Mouse (Mus musculus): ENCODE results near the gene Morn1. TPM values are rescaled to one million over a fixed set of nuclear protein-coding genes. Genes with fewer than 3 reads are reported as not detected.
"Not testable (repeated sequence)": the region's sequence is repeated elsewhere in the genome, so short reads cannot be mapped to it uniquely, and the experiment has no call there.

Morn1 gene
- polyA plus RNA-seq, 1 experiment = 0.21 TPM

GRCm38 (mm10) chr4:155075137-155075536 is 11.2 kb upstream of the Morn1 start:
- no peak for TF ChIP-seq TAL1 (IDR thresholded peaks at IDR 0.05; ENCODE audit: low read length)
- TF ChIP-seq GATA1 (IDR thresholded peaks at IDR 0.05; ENCODE audit: low read length) = no peak
- Histone ChIP-seq H3K36me3 (ENCODE audit: control insufficient read depth) (peaks cover 91% of the 10 kb centered on the region), H3K4me3 (replicated peaks) (no peak overlapping the region), H3K9me3 (ENCODE audit: control insufficient read depth, low read length) (no peaks in the 10 kb centered on the region), H3K27me3 (ENCODE audit: control insufficient read depth) (no peaks in the 10 kb centered on the region), H3K4me1 (ENCODE audit: control insufficient read depth) (peaks cover 2% of the 10 kb centered on the region; the same call in 1 of the 2 replicates)

- Histone ChIP-seq H3K36me3 (ENCODE audit: control insufficient read depth) (peaks cover 91% of the 10 kb centered on the region), H3K4me1 (ENCODE audit: control insufficient read depth) (peaks cover 2% of the 10 kb centered on the region; the same call in 1 of the 2 replicates), H3K9me3 (ENCODE audit: control insufficient read depth, low read length) (no peaks in the 10 kb centered on the region), H3K27me3 (ENCODE audit: control insufficient read depth) (no peaks in the 10 kb centered on the region), H3K4me3 (replicated peaks) (no peak overlapping the region)
- TF ChIP-seq TAL1 (IDR thresholded peaks at IDR 0.05; ENCODE audit: low read length) = no peak
- TF ChIP-seq GATA1 (IDR thresholded peaks at IDR 0.05; ENCODE audit: low read length) = no peak
Observed at GRCm38 (mm10) chr4:155075813-155076212, 10.6 kb upstream of the Morn1 start.

DNA sequence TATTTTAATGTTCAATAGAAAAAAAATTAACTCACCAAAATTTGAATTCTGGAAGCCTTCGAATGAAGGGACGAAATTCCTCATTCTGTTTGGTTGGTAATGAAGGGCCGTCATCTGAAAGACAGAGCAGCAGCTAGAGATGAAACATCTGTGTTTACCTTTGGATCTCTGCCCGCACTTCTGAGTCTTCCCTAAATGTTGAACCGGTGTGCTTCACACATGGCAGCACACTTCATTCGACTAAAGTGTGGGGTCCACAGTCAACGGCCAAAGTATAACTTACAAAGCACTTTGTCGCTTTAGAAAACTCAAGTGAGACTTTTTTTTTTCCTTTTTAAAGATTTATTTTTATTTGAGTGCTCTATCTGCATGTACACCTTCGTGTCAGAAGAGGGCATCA is 9.7 kb upstream of the Morn1 start:
- Histone ChIP-seq H3K27me3 (ENCODE audit: control insufficient read depth) (no peaks in the 10 kb centered on the region), H3K4me3 (replicated peaks) (no peak overlapping the region), H3K4me1 (ENCODE audit: control insufficient read depth) (peaks cover 4% of the 10 kb centered on the region; the same call in 1 of the 2 replicates), H3K36me3 (ENCODE audit: control insufficient read depth) (peaks cover 89% of the 10 kb centered on the region), H3K9me3 (ENCODE audit: control insufficient read depth, low read length) (no peaks in the 10 kb centered on the region)
- TF ChIP-seq TAL1 (IDR thresholded peaks at IDR 0.05; ENCODE audit: low read length) (no peak), GATA1 (IDR thresholded peaks at IDR 0.05; ENCODE audit: low read length) (no peak)

DNA sequence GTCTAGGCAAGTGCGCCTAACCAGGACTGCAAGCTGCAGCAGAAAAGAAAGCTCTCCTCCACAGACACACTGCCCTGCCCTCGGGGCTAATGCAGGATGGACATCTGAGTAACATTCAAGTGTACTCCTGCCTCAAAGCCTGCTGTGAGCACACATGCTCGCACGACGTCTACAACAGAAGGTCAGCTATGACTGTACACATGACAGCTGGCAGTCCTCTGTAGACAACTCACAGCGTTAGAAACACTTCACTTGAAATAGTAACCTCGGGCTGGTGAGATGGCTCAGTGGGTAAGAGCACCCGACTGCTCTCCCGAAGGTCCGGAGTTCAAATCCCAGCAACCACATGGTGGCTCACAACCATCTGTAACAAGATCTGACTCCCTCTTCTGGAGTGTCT is 7.6 kb upstream of the Morn1 start:
- Histone ChIP-seq H3K4me1 (ENCODE audit: control insufficient read depth) (peaks cover 18% of the 10 kb centered on the region), H3K36me3 (ENCODE audit: control insufficient read depth) (peaks cover 89% of the 10 kb centered on the region)
- H3K4me3 ChIP-seq (replicated peaks); H3K9me3 ChIP-seq (ENCODE audit: control insufficient read depth, low read length); H3K27me3 ChIP-seq (ENCODE audit: control insufficient read depth): not testable (repeated sequence)

GRCm38 (mm10) chr4:155079666-155080065 is 6.7 kb upstream of the Morn1 start:
- peaks cover 27% of the 10 kb centered on the region for H3K4me1 ChIP-seq (ENCODE audit: control insufficient read depth)
- TF ChIP-seq GATA1 (IDR thresholded peaks at IDR 0.05; ENCODE audit: low read length) = no peak
- TF ChIP-seq TAL1 (IDR thresholded peaks at IDR 0.05; ENCODE audit: low read length) = no peak
- H3K36me3 ChIP-seq (ENCODE audit: control insufficient read depth) = peaks cover 88% of the 10 kb centered on the region
- H3K27me3 ChIP-seq (ENCODE audit: control insufficient read depth) = no peaks in the 10 kb centered on the region
- H3K4me3 ChIP-seq (replicated peaks) = no peak overlapping the region
- no peaks in the 10 kb centered on the region for H3K9me3 ChIP-seq (ENCODE audit: control insufficient read depth, low read length)

GRCm38 (mm10) chr4:155083553-155083952 is 2.8 kb upstream of the Morn1 start:
- no peak overlapping the region for H3K4me3 ChIP-seq (replicated peaks)
- H3K4me1 ChIP-seq (ENCODE audit: control insufficient read depth) = peaks cover 50% of the 10 kb centered on the region
- TF ChIP-seq TAL1 (IDR thresholded peaks at IDR 0.05; ENCODE audit: low read length) = no peak
- peaks cover 58% of the 10 kb centered on the region for H3K36me3 ChIP-seq (ENCODE audit: control insufficient read depth)
- H3K9me3 ChIP-seq (ENCODE audit: control insufficient read depth, low read length) = no peaks in the 10 kb centered on the region
- no peaks in the 10 kb centered on the region for H3K27me3 ChIP-seq (ENCODE audit: control insufficient read depth)

DNA sequence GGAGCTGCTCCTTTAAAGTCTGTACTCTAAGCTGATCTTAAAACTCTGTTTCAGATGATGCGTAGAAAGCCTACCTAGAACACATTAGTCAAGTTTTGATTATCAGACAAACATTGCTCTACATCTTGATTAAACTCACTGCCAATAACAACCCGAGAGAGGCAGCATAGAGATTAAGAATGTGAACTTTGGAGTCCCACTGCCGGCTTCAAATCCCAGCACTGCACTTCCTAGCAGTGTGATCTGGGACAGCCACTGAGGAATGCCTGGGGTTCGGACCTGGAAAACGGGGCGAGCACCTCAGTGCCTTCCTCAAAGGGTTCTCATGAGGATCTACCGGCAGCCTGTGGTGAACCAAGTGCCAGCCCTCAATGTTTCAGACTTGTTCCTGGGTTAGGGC is 2.0 kb upstream of the Morn1 start:
- H3K36me3 ChIP-seq (ENCODE audit: control insufficient read depth) = peaks cover 57% of the 10 kb centered on the region
- H3K9me3 ChIP-seq (ENCODE audit: control insufficient read depth, low read length) = no peaks in the 10 kb centered on the region
- TF ChIP-seq TAL1 (IDR thresholded peaks at IDR 0.05; ENCODE audit: low read length) = no peak
- TF ChIP-seq GATA1 (IDR thresholded peaks at IDR 0.05; ENCODE audit: low read length) = no peak
- H3K4me3 ChIP-seq (replicated peaks) = peak overlapping the region; percentile 68
- peaks cover 50% of the 10 kb centered on the region for H3K4me1 ChIP-seq (ENCODE audit: control insufficient read depth)
- no peaks in the 10 kb centered on the region for H3K27me3 ChIP-seq (ENCODE audit: control insufficient read depth)

DNA sequence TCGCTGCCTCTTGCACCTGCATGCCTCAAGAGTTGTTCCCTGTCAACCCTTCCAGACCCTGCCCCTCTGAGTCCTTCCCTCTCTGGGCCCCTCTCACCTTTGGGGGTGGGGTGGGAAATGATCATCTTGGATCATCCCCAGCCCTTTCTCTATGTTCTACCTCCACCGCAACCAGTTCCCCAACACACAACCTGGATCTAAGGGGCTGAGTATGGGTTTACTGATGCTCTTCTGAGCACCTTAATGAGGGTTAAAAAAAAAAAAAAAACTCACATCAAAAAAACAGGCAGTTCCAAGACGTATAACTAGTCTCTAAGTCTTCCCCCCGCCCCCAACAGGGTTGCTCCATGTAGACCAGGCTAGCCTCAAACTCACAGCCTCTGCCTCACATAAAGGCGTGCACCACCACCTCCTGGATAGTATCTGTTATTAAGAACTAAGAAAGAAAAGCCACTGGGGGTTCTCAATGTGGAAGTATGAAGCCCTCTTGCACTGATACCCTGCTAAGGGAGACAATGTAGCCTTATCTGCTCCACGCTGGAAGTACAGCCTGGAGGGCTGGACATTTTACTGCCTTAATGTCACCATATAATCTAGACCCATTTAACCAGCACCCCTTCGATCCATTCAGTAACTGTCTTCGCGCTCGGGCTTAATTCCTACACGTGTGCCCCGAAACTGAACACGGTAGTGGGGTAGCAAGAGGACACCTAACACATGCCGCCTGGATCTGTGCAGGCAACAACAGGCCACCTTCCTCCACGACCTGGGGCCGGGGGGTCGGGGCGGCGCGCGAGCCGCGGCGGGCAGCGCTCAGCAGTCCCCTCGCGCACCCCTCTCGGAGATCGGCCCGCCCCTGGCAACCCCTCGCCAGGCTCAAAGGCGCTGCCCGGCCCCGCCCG is 920 bp upstream of the Morn1 start:
- H3K36me3 ChIP-seq (ENCODE audit: control insufficient read depth) = peaks cover 51% of the 10 kb centered on the region
- no peaks in the 10 kb centered on the region for H3K27me3 ChIP-seq (ENCODE audit: control insufficient read depth)
- TF ChIP-seq TAL1 (IDR thresholded peaks at IDR 0.05; ENCODE audit: low read length) = no peak
- no peak for TF ChIP-seq GATA1 (IDR thresholded peaks at IDR 0.05; ENCODE audit: low read length)
- H3K4me1 ChIP-seq (ENCODE audit: control insufficient read depth) = peaks cover 50% of the 10 kb centered on the region
- no peaks in the 10 kb centered on the region for H3K9me3 ChIP-seq (ENCODE audit: control insufficient read depth, low read length)
- H3K4me3 ChIP-seq (replicated peaks) = peak overlapping the region; percentile 68

DNA sequence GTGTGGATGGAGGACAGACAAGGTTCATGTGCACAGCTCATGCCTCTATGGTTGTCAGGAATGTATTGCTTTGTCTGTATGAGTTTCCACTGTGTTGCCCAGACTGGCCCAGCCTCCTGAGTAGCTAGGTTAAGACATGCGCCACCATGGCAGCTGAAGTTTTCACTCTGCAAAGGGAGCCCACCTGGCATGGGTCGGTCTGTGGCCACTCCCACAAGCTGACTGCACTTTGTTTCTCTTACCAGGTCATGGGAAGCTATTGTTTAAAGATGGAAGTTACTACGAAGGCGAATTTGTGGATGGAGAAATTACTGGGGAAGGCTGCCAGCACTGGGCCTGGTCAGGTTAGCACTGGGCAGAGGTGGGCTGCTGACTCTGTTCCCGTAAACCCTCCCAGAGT is 2.9 kb downstream of the Morn1 start:
- Histone ChIP-seq H3K9me3 (ENCODE audit: control insufficient read depth, low read length) (no peaks in the 10 kb centered on the region), H3K36me3 (ENCODE audit: control insufficient read depth) (peaks cover 29% of the 10 kb centered on the region), H3K4me1 (ENCODE audit: control insufficient read depth) (peaks cover 30% of the 10 kb centered on the region), H3K4me3 (replicated peaks) (no peak overlapping the region), H3K27me3 (ENCODE audit: control insufficient read depth) (no peaks in the 10 kb centered on the region)
- TF ChIP-seq TAL1 (IDR thresholded peaks at IDR 0.05; ENCODE audit: low read length) (no peak), GATA1 (IDR thresholded peaks at IDR 0.05; ENCODE audit: low read length) (no peak)

Measured in erythroblast, embryonic 14.5 days (primary cell).